Mouse (Mus musculus) embryo, embryonic 11 days (tissue): Measurements from ENCODE around the gene Rtn4.
A peak's percentile ranks its signal among the peaks of the same experiment; 100 is the strongest.

ENCODE experiments used
- DNase-seq: peaks from one replicate; pipeline ENCODE4 v3.0.0-alpha.2; 2015

The Rtn4 gene

DNA sequence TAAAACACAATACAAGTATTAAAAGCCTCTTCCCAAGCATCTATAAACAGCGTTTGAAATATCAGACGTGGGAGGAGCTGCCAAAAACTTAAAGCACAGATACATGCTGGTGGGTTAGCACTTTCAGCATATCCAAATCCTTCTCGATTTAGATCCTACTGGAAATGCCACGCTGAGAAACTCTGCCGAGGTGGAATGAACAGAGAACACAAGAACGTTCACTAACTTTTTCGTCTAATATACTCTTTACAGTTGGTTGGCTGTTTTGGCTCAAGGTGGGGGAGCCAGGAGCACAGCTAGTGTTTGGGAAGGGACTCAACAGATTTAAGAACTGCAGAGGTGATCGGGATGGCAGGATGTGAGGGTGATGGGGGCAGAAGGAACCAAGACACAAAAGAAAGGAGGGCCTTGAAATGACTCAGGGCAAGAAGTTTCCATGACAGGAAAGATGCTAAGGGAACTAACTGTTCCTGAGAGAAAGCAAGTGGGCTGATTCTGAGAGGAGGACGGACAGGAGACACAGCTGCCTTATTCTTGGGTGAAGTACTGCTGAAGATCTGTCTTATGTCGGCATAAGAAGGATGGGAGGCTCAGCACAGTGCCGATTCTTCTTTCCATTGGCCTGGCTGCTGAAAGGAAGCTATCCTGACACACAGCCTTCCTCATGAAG, 73.7 kb downstream of the Rtn4 start:
- DNase-seq, result no peak

DNA sequence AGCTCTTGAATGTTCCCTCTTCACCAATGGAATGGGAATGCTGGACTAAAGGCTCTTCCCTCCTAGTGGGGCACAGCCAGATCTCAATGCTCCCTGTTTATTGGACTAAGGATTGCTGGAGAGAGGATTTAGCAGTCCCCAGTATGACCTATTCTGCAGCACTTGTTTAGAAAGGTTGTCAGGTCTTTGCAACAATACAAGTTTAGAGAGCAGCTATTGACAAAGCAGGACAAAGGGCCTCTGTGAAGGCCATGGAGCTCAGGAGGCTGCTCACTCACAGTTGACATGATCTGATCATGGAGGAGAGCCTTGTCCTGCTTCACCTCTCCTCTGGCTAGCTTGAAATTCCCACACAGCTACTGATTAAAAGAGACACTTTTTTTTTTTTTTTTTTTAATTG, 75.8 kb downstream of the Rtn4 start:
- no peak for DNase-seq

DNA sequence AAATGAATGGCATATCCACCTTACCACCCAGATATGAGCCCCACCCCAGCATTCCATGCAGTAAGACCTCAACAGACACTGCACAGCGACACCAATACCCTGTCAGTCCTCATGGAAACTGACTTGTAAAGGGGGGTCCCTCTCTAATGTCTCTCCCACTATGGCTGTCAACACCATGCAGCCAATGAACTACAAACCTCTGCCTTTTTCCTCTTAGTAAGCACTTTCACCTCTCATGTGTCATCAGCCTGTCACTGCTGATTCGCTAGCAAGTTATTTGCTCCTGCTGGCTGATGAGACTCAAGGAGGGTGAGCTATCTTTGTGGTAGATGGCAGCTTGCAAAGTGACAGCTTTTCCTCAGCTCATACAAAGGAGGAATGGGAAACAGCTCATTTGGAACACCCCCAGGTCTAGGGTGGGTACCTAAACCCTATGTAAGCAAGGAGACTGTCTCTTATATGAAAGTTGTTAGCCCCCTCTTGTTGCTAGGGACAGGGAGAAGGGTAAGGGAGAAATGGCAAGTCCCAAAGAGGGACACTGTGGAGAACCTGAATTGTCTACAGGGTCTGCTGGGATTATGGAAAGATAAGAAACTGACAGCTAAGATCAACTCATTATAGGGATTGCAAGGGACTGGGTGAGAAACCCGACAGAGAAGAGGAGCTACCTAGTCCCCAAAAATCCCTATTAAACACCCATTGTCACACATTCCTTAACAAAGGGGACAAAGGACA, 78.1 kb downstream of the Rtn4 start:
- no peak for DNase-seq

DNA sequence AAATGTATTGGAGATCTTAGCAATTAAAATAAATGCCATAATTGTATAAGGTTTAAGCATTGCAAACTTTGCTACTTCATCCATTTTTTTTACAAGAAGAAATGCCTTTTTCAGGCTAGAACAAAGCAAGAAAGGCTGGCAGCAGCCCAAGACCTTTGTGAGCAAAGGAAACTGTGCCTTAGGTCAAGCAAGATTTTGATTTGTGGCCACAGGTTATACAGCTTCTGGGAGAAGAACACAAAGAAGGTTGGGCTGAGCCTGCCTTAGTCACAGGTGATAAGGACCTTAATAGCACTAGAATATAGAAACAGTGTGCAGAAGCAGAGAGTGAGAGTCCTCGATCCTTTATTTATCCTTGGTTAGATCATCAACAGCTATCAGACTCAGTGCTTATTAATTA, 79.5 kb downstream of the Rtn4 start:
- no peak for DNase-seq

DNA sequence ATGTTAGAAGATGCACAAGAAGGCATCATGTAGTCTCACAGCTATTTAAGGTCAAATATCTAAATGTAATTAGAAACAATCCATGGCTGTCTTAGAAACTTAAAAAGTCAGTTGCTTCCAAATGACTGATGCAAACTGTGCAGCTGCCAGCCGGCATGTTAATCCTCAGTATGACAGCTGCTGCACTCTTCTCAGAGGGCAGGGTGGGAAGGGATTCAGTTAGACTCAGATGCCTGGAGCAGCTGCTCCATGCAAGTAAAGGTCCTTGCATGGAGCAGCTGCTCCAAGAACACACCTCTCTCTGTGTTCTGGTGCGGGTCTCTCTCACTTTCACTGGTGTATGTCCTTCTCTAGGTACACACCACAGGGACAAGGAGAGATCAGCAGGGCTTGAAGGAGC, 81.5 kb downstream of the Rtn4 start:
- peak; percentile 44 for DNase-seq

DNA sequence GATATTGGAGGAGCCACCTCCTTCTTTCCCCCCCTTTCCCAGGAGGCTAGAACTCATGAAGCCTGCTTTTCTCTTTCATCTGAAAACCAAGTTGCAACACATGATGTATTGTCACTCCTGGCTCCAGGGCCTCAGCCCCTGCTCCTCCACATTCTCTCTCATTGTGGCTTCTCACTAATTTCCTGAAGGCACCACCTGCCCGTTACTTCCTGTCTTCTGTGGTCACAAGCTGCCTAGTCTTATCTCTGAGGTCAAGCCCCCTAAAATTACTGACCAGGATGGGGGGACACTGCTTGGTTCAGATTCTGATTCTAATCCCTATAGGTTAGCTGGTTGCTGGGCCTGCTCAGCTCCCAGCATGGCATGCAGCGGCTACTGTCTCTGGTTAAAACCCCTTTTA, 82.0 kb downstream of the Rtn4 start:
- DNase-seq, result no peak

DNA sequence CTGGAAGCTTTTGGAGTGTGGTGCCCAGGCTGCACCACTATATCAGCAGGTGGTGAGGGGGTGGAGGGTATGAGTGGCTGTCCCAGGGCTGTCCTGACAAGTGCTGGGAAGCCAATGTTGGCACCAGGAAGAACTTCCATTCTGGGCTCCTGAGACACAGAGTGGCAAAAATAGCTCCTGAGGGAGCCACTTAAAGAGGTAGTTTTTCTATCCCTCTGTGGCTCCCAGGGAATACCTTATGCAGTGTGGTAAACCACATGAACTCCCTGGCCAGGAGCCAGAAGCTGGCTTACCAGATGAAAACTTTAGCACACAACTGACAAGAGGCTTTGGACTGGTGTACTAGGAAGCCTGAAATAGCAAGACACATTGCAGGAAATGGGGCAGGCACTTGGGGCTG, 85.2 kb downstream of the Rtn4 start:
- no peak for DNase-seq

DNA sequence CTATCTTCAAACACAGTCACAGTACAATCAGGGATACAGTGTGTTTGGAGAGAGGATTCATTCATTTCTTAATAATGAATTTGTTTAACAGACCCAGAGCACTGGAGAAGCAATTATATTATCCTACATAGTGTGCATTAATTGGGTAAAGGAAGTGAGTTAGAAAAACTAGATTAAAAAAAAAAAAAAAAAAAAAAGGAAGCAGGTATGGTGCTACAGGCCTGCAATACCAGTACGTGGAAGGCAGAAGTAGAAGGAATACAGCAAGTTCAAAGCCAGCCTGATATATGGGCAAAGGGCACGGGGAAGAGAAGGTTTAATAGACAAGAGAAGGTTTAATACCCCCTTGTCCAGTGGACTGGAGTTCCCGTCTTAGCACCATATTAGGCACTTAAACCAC, 86.2 kb downstream of the Rtn4 start:
- DNase-seq, result no peak

DNA sequence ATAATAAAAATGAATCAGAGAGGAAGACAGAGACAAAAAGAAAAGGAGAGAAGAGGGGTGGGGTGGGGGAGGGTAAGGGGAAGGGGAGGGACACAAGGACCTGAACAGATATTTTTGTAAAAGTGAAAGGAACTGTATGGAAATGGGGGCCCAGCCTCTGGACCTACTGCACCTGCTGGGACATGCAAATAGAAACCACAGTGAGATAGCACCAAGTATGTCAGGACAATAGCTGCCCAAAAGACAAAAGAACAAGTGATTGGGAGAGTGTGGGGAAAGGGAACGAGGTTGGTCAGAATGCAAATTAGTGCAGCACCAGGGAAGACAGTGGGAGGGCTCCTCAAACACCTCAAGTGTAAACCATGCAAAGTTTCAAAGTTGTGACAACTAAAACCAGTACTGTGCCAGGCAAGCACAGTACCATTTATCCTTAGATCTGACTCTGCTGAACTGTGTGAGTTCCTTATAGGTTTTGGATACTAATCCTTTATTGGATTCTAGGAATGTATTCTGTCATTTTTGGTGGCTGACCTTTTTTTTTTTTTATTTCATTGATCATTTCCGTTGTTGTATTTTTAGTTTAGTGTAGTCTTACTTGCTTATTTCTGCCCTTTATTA, 86.8 kb downstream of the Rtn4 start:
- DNase-seq, result no peak

DNA sequence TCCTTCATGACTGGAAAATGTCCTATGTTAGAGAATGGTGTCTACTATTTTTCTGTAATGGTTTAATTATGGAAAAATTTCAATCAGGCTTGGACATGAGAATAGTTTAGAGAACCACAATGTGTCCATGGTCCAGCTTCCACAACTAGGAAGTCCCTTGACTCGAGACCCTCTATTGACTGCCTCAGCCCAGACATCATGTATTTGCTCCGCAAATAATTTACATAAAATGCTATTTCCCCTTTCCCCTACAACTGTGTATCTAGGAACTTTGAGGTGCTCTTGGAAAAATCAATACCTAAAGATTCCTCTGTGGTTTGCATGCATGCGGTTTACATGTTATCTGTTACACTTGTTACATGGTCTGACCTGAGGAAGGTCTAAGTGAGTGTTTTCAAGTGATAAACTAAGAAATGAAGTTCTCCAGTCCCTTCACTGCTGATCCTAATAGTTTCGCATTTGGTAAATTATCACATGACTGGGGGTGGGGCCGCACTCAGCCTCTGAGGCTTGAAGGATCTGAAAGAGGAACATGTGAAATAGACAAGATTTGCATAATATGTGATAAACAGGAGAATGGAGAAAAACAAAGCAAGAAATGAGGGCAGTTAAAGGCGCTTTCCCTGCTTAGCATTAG, 94.0 kb downstream of the Rtn4 start:
- no peak for DNase-seq

DNA sequence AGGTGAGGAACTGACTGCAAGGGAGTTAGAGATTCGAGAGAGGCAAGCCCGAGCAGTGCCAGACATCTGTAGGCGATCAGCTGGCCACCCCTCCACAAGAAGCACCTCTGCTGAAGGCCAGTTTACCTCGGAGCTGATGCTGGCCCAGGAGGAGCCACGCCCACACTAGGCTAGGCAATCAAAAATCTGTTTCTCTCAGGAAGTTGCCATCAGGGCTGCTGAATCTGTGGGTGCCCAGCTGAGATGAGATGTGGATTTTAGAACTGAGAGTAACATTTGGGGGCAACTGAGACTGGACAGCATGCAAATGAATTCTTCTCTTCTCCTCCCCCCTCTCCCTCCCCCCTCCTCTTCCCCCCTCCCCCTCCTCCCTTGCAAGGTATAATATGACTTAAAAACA, 94.7 kb downstream of the Rtn4 start:
- no peak for DNase-seq

DNA sequence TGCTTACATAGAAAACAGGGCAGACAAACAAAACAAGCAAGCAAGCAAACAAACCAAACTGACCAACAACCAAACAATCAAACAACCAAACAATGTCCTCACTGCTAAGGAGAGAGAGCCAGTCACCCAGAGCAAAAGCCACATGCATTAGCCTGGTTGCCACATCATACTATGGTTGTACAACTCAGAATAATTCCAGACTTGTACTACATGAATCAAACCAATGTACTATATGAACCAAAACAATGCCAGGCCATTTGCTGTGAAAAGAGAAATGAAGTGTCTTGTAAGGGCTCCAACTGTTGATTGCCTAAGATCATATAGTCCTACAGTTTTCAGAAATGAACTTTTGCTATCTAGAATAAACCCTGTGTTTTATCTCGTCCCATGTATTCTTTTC, 95.8 kb downstream of the Rtn4 start:
- DNase-seq, result no peak

DNA sequence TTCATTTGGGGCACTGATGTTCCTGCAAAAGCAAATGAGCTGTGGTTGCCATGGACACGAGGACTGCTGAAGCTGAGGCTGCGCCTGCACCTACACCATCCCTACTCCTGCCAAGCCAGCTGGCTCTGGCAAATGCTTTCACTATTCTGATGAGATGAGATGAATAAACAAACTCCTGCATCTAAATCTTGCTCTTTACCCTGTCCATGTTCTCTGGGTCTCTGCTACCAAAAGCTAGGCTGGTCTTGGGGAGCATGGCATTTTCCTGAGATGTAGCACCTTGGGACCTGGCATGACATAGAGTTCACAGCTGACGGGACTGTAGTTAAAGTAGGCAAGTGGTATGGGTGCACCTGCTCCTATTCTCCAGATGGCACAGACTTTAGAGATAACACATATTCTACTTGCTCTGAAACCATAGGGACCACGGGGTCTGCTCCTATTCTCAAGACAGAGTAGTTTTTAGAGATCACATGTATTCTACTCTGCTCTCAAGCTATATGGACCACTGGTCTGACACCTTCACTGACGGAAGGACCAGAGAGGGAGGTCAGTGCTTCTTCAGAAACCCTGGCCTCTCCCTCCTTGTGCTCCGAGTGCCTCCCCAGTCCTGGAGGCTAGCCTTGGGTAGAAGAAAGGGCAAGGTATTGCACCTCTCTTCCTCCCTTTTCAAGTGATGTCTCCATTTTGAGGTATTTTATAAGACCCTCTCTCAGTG, 96.3 kb downstream of the Rtn4 start:
- DNase-seq, result no peak

DNA sequence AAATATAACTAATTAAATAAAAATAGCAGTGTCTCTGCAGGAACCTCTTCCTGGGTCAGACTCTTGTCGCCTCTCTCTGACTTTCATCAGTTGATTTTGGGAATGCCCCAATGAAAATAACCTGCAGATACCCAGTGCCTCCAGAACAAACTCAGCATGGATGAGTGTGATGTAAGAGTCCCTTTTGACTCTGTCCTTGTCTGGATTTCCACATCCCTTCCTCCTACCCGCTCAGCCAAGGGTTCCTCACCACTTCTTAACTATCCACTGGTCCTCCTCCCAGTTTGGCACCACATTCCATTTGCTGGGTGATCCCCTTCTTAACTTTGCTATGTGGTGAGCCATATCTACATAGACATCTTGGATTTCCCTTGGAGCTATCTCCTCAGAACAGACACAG, 98.0 kb downstream of the Rtn4 start:
- DNase-seq, result no peak
